9 mouse cellular contexts compared by ENCODE assay signal in genomic region chr12:80584973-80585372, GRCm38 (mm10). TPM values are rescaled to one million over a fixed set of nuclear protein-coding genes. Genes with fewer than 3 reads are reported as not detected.
A peak's percentile ranks its signal among the peaks of the same experiment; 100 is the strongest.
DNase-seq lines count a peak whose midpoint lies in the region; ATAC-seq and TF ChIP-seq lines count a peak whose summit lies in the region.
"Had no signal": no experiment of that assay in that cellular context is flagged by ENCODE, and none has a peak within 500 bp of the region (broad histone marks: within the 10 kb centered on the region; RNA-seq: fewer than 3 reads in every experiment).

No protein-coding gene starts in this region.

- H3K27me3 ChIP-seq in liver, postnatal 0 days (ENCODE audit: insufficient read depth, low read length) = no peaks in the 10 kb centered on the region
- H3K27me3 ChIP-seq: limb, embryonic 13.5 days had no signal

- H3K36me3 ChIP-seq in liver, postnatal 0 days (replicated peaks; ENCODE audit: insufficient read depth, low read length) = no peaks in the 10 kb centered on the region

- TF ChIP-seq CTCF in liver, postnatal 0 days (IDR thresholded peaks at IDR 0.05; ENCODE audit: low read depth) = peak; percentile 45

- DNase-seq in adrenal gland, postnatal 25 days = peak; percentile 12
- no peak for DNase-seq in adrenal gland, adult 2 months
- DNase-seq in layer of hippocampus, adult 11-12 months (ENCODE audit: low spot score) = peak; percentile 41
- no peak for DNase-seq in layer of hippocampus, postnatal 14 days (ENCODE audit: low spot score in 2 of 2)
- DNase-seq in 416B (ENCODE audit: low read depth) = peak; percentile 45
- no peak for DNase-seq in liver, postnatal 0 days
- DNase-seq in spleen, adult 18-20 months = no peak

- no peak overlapping the region for H3K4me3 ChIP-seq in liver, postnatal 0 days (ENCODE audit: low read depth, low read length)
- H3K4me3 ChIP-seq: limb, embryonic 13.5 days had no signal

- no peak for TF ChIP-seq EP300 in liver, postnatal 0 days (IDR thresholded peaks at IDR 0.05; ENCODE audit: low read depth)

- WGBS in liver, postnatal 0 days (ENCODE audit: insufficient replicate concordance) = 33% methylated on average over 2 of the region's 2 CpGs

- no peaks in the 10 kb centered on the region for H3K9me3 ChIP-seq in liver, postnatal 0 days (ENCODE audit: low read length)
- H3K9me3 ChIP-seq: limb, embryonic 13.5 days had no signal

- no peaks in the 10 kb centered on the region for H3K4me1 ChIP-seq in liver, postnatal 0 days (ENCODE audit: insufficient read depth)
- H3K4me1 ChIP-seq: limb, embryonic 13.5 days had no signal

- no peak for ATAC-seq in liver, postnatal 0 days
- ATAC-seq in erythroblast, adult 5-6 weeks (replicated peaks; ENCODE audit: low FRiP score, poor library complexity, severe bottlenecking) = no peak

- no peak overlapping the region for H3K9ac ChIP-seq in liver, postnatal 0 days (replicated peaks)
- H3K9ac ChIP-seq: limb, embryonic 13.5 days had no signal

- no peak overlapping the region for H3K4me2 ChIP-seq in liver, postnatal 0 days (ENCODE audit: low read depth, low read length)
- H3K4me2 ChIP-seq: limb, embryonic 13.5 days had no signal

- no peak overlapping the region for H3K27ac ChIP-seq in liver, postnatal 0 days (ENCODE audit: low read depth)
- H3K27ac ChIP-seq: limb, embryonic 13.5 days had no signal

RNA-seq across cellular contexts. Expression of gene Slc39a9, which starts 58.7 kb away (rescaled TPM):
- total RNA-seq in adrenal gland, postnatal 25 days (2021) = 44.5 and 48.4 TPM in 2 replicates
- total RNA-seq in adrenal gland, adult 2 months (2021) = 10 to 100 TPM; 43.0 to 53.0 TPM
- polyA plus RNA-seq in adrenal gland, adult 2 months (2012; rRNA removed) = 44.8 and 75.6 TPM in 2 replicates
- total RNA-seq in layer of hippocampus, postnatal 14 days (2021) = 10 to 100 TPM; 41.2 to 42.7 TPM
- polyA plus RNA-seq in liver, postnatal 0 days (2015; fragmentation: Nextera tagmentation; extraction: Ambion mirVana) = 8.0 and 10.7 TPM in 2 replicates
- 3.8 and 8.8 TPM in 2 replicates for total RNA-seq in erythroblast, adult 5-6 weeks (2015; ENCODE audit: low replicate concordance)
- 2.9 and 6.1 TPM in 2 replicates for total RNA-seq in erythroblast, adult 5-6 weeks (2017; ENCODE audit: low replicate concordance)

RNA-seq across cellular contexts. Expression of gene Erh, which starts 59.2 kb away (rescaled TPM):
- 46.9 and 50.2 TPM in 2 replicates for total RNA-seq in adrenal gland, postnatal 25 days (2021)
- 10 to 100 TPM; 37.2 to 39.4 TPM for total RNA-seq in adrenal gland, adult 2 months (2021)
- 6.6 and 7.9 TPM in 2 replicates for polyA plus RNA-seq in adrenal gland, adult 2 months (2012; rRNA removed)
- total RNA-seq in layer of hippocampus, postnatal 14 days (2021) = 10 to 100 TPM; 56.8 to 57.5 TPM
- 81.6 and 92.2 TPM in 2 replicates for polyA plus RNA-seq in liver, postnatal 0 days (2015; fragmentation: Nextera tagmentation; extraction: Ambion mirVana)
- 13.2 and 23.4 TPM in 2 replicates for total RNA-seq in erythroblast, adult 5-6 weeks (2015; ENCODE audit: low replicate concordance)
- total RNA-seq in erythroblast, adult 5-6 weeks (2017; ENCODE audit: low replicate concordance) = 5.6 and 17.7 TPM in 2 replicates

Comparison
In these comparisons a context has a peak if more than half of its experiments do, and no peak if none do; other contexts are left out.
1. DNase-seq: peak in adrenal gland, postnatal 25 days (single experiment), layer of hippocampus, adult 11-12 months (single experiment) and 416B (single experiment); none in adrenal gland, adult 2 months (single experiment), layer of hippocampus, postnatal 14 days (0 of 2), liver, postnatal 0 days (single experiment) and spleen, adult 18-20 months (0 of 2).